Comparison of ENCODE assay signal across 9 mouse cellular contexts in genomic region chr15:82223657-82224601, GRCm38 (mm10). TPM values are rescaled to one million over a fixed set of nuclear protein-coding genes. Genes with fewer than 3 reads are reported as not detected.
DNase-seq lines count a peak whose midpoint lies in the region; ATAC-seq and TF ChIP-seq lines count a peak whose summit lies in the region.
"Had no signal": no experiment of that assay in that cellular context is flagged by ENCODE, and none has a peak within 500 bp of the region (broad histone marks: within the 10 kb centered on the region; RNA-seq: fewer than 3 reads in every experiment).

Gene Tnfrsf13c (minus strand): TSS chr15:82224369.

- ATAC-seq in forebrain, embryonic 16.5 days, result peak; percentile 55
- peak; percentile 77 for ATAC-seq in megakaryocyte-erythroid progenitor cell, adult 5-6 weeks (replicated peaks; ENCODE audit: low FRiP score, low TSS enrichment, poor library complexity, severe bottlenecking)
- ATAC-seq in stomach, embryonic 16.5 days (ENCODE audit: insufficient read depth, low FRiP score), result no peak

- peaks cover 18% of the 10 kb centered on the region for H3K79me2 ChIP-seq in CH12.LX (replicated peaks; ENCODE audit: control insufficient read depth, extremely low read depth, insufficient read depth, poor library complexity, severe bottlenecking)

- H3K4me1 ChIP-seq in CH12.LX (ENCODE audit: control insufficient read depth in 1 of 2, insufficient read depth in 2 of 2), result peaks cover 27 to 71% of the 10 kb centered on the region in 2 experiments
- peaks cover 11% of the 10 kb centered on the region for H3K4me1 ChIP-seq in forebrain, embryonic 16.5 days (replicated peaks; ENCODE audit: control insufficient read depth, insufficient read depth, low read length)
- peaks cover 10% of the 10 kb centered on the region for H3K4me1 ChIP-seq in stomach, embryonic 16.5 days (ENCODE audit: control insufficient read depth, insufficient read depth, low read length)

- H3K9me3 ChIP-seq in CH12.LX (replicated peaks; ENCODE audit: low read length), result no peaks in the 10 kb centered on the region
- no peaks in the 10 kb centered on the region for H3K9me3 ChIP-seq in forebrain, embryonic 16.5 days (ENCODE audit: control insufficient read depth, low read length)
- no peaks in the 10 kb centered on the region for H3K9me3 ChIP-seq in stomach, embryonic 16.5 days (replicated peaks; ENCODE audit: control insufficient read depth, low read length)

- H3K4me2 ChIP-seq in CH12.LX (ENCODE audit: insufficient read depth, low read depth, poor library complexity, severe bottlenecking), result peak within 1 kb of the TSS; percentile 92
- peak within 1 kb of the TSS; percentile 64 for H3K4me2 ChIP-seq in forebrain, embryonic 16.5 days (ENCODE audit: low read length)
- peak within 1 kb of the TSS; percentile 69 for H3K4me2 ChIP-seq in stomach, embryonic 16.5 days (ENCODE audit: low read depth, low read length)

- TF ChIP-seq CTCF in CH12.LX (conservative IDR thresholded peaks at IDR 0.05 in 1 of 2, IDR thresholded peaks at IDR 0.05 in 1 of 2; ENCODE audit: low read depth in 2 of 2, low read length in 2 of 2), result no peak

- peak within 1 kb of the TSS; percentile 90 for H3K27ac ChIP-seq in CH12.LX (ENCODE audit: insufficient read depth, low read depth)
- no peak within 1 kb of the TSS for H3K27ac ChIP-seq in forebrain, embryonic 16.5 days (ENCODE audit: low read length)
- H3K27ac ChIP-seq in stomach, embryonic 16.5 days (ENCODE audit: low read length), result no peak within 1 kb of the TSS
- H3K27ac ChIP-seq: macrophage had no signal

- no peaks in the 10 kb centered on the region for H3K27me3 ChIP-seq in CH12.LX (replicated peaks)
- H3K27me3 ChIP-seq in forebrain, embryonic 16.5 days (replicated peaks; ENCODE audit: control insufficient read depth, insufficient read depth, low read length), result peaks cover 3% of the 10 kb centered on the region; the same call in 1 of the 2 replicates
- peaks cover 11% of the 10 kb centered on the region for H3K27me3 ChIP-seq in stomach, embryonic 16.5 days (ENCODE audit: control insufficient read depth, insufficient read depth, low read length)

- in situ Hi-C loops in CH12.LX (cut with MboI; ENCODE audit: low pct_ligation_motif_present, low pct_unique_long_range_greater_than_20kb, low sequenced_read_pairs), result no loop called here

- H3K36me3 ChIP-seq in CH12.LX (replicated peaks in 1 of 2; ENCODE audit: control insufficient read depth in 1 of 2, insufficient read depth in 1 of 2, low read length in 1 of 2), result peaks cover 5 to 10% of the 10 kb centered on the region in 2 experiments
- no peaks in the 10 kb centered on the region for H3K36me3 ChIP-seq in forebrain, embryonic 16.5 days (ENCODE audit: control insufficient read depth, insufficient read depth)
- no peaks in the 10 kb centered on the region for H3K36me3 ChIP-seq in stomach, embryonic 16.5 days (ENCODE audit: control insufficient read depth, insufficient read depth, low read length)

- DNase-seq in cerebellum, adult 18-20 months, result peak; percentile 29 to 49
- no peak for DNase-seq in cerebellum, adult 9-10 months
- DNase-seq in CH12.LX (ENCODE audit: extremely low read depth), result peak; percentile 81
- DNase-seq in kidney, postnatal 4 days, result peak; percentile 42 to 52
- DNase-seq in embryo, embryonic 10.5 days (ENCODE audit: low spot score), result no peak

- H3K9ac ChIP-seq in CH12.LX (ENCODE audit: insufficient read depth, low read depth), result peak within 1 kb of the TSS; percentile 97
- peak within 1 kb of the TSS; percentile 37 for H3K9ac ChIP-seq in forebrain, embryonic 16.5 days (replicated peaks; ENCODE audit: low read depth, low read length)
- peak within 1 kb of the TSS; percentile 61 for H3K9ac ChIP-seq in stomach, embryonic 16.5 days (ENCODE audit: low read length)

- 1% methylated on average over 44 of the region's 44 CpGs for WGBS in forebrain, embryonic 16.5 days
- WGBS in stomach, embryonic 16.5 days, result 3% methylated on average over 44 of the region's 44 CpGs

- dilution Hi-C loops in CH12.LX (cut with MboI; ENCODE audit: extremely low pct_ligation_motif_present, extremely low pct_unique_long_range_greater_than_20kb, low sequenced_read_pairs), result no loop called here

- TF ChIP-seq RAD21 in CH12.LX (IDR thresholded peaks at IDR 0.05; ENCODE audit: low read depth, low read length), result no peak

- peak within 1 kb of the TSS; percentile 72 to 89 (median 86) for H3K4me3 ChIP-seq in CH12.LX (replicated peaks in 1 of 3; ENCODE audit: low read depth in 2 of 3, low read length in 2 of 3, poor library complexity in 1 of 3)
- peak within 1 kb of the TSS; percentile 34 for H3K4me3 ChIP-seq in forebrain, embryonic 16.5 days (replicated peaks; ENCODE audit: low read length)
- H3K4me3 ChIP-seq in stomach, embryonic 16.5 days (replicated peaks; ENCODE audit: low read length), result peak within 1 kb of the TSS; percentile 43

- TF ChIP-seq POLR2A in CH12.LX (IDR thresholded peaks at IDR 0.05; ENCODE audit: low read depth, low read length), result peak; percentile 96

- no peak for TF ChIP-seq EP300 in CH12.LX (IDR thresholded peaks at IDR 0.05; ENCODE audit: low read length)

TF ChIP-seq in CH12.LX, 34 proteins besides CTCF, POLR2A, EP300 and RAD21:
- TF ChIP-seq ZC3H11A (IDR thresholded peaks at IDR 0.05; ENCODE audit: low read depth, low read length), result no peak
- no peak for TF ChIP-seq GABPA (IDR thresholded peaks at IDR 0.05; ENCODE audit: insufficient replicate concordance, low read depth, low read length)
- no peak for TF ChIP-seq JUND (conservative IDR thresholded peaks at IDR 0.05; ENCODE audit: low read depth, low read length)
- no peak for TF ChIP-seq SMC3 (IDR thresholded peaks at IDR 0.05; ENCODE audit: low read depth, low read length)
- no peak; the same call in 1 of the 2 replicates for TF ChIP-seq MEF2A (IDR thresholded peaks at IDR 0.05; ENCODE audit: borderline replicate concordance, low read depth, low read length)
- no peak for TF ChIP-seq MAX (IDR thresholded peaks at IDR 0.05; ENCODE audit: low read length)
- TF ChIP-seq TCF12 (IDR thresholded peaks at IDR 0.05; ENCODE audit: low read depth, low read length), result peak; percentile 95
- TF ChIP-seq RCOR1 (conservative IDR thresholded peaks at IDR 0.05; ENCODE audit: low read depth, low read length), result no peak
- TF ChIP-seq BHLHE40 (IDR thresholded peaks at IDR 0.05; ENCODE audit: low read depth, low read length), result peak; percentile 69; the same call in 1 of the 2 replicates
- TF ChIP-seq CHD1 (IDR thresholded peaks at IDR 0.05; ENCODE audit: low read depth, low read length), result no peak
- TF ChIP-seq USF1 (IDR thresholded peaks at IDR 0.05; ENCODE audit: low read depth, low read length), result no peak
- TF ChIP-seq TBP (conservative IDR thresholded peaks at IDR 0.05; ENCODE audit: low read depth, low read length), result peak; percentile 89
- TF ChIP-seq ZKSCAN1 (IDR thresholded peaks at IDR 0.05; ENCODE audit: borderline replicate concordance, low read depth, low read length), result no peak
- TF ChIP-seq MYC (IDR thresholded peaks at IDR 0.05; ENCODE audit: low read depth, low read length), result no peak
- peak; percentile 84 for TF ChIP-seq ETS1 (conservative IDR thresholded peaks at IDR 0.05; ENCODE audit: low read depth, low read length)
- peak; percentile 52; the same call in 1 of the 2 replicates for TF ChIP-seq SIN3A (IDR thresholded peaks at IDR 0.05; ENCODE audit: low read length)
- TF ChIP-seq MAZ (IDR thresholded peaks at IDR 0.05; ENCODE audit: low read depth, low read length), result no peak; the same call in 1 of the 2 replicates
- TF ChIP-seq ELF1 (IDR thresholded peaks at IDR 0.05; ENCODE audit: low read depth, low read length), result no peak
- TF ChIP-seq KAT2A (IDR thresholded peaks at IDR 0.05; ENCODE audit: insufficient replicate concordance, low read length), result no peak
- no peak for TF ChIP-seq PAX5 (IDR thresholded peaks at IDR 0.05; ENCODE audit: low read length)
- no peak for TF ChIP-seq HCFC1 (IDR thresholded peaks at IDR 0.05; ENCODE audit: low read depth, low read length)
- TF ChIP-seq NELFE (IDR thresholded peaks at IDR 0.05; ENCODE audit: low read depth, low read length), result peak; percentile 92
- TF ChIP-seq E2F4 (IDR thresholded peaks at IDR 0.05; ENCODE audit: insufficient replicate concordance, low read depth, low read length), result no peak
- peak; percentile 52; the same call in 1 of the 2 replicates for TF ChIP-seq UBTF (IDR thresholded peaks at IDR 0.05; ENCODE audit: low read depth, low read length)
- no peak for TF ChIP-seq JUN (IDR thresholded peaks at IDR 0.05; ENCODE audit: insufficient read depth, low read depth, low read length)
- TF ChIP-seq POLR2AphosphoS2 (IDR thresholded peaks at IDR 0.05; ENCODE audit: low read depth, low read length), result peak; percentile 79; the same call in 1 of the 2 replicates
- TF ChIP-seq MAFK (IDR thresholded peaks at IDR 0.05; ENCODE audit: insufficient replicate concordance, low read length), result no peak
- no peak for TF ChIP-seq MXI1 (IDR thresholded peaks at IDR 0.05; ENCODE audit: low read depth, low read length)
- peak; percentile 69 for TF ChIP-seq CHD2 (IDR thresholded peaks at IDR 0.05; ENCODE audit: low read length)
- TF ChIP-seq USF2 (conservative IDR thresholded peaks at IDR 0.05; ENCODE audit: low read depth, low read length), result no peak
- TF ChIP-seq ZNF384 (IDR thresholded peaks at IDR 0.05; ENCODE audit: low read depth, low read length), result no peak
- no peak for TF ChIP-seq NRF1 (IDR thresholded peaks at IDR 0.05; ENCODE audit: low read depth, low read length)
- TF ChIP-seq IRF4 (IDR thresholded peaks at IDR 0.05; ENCODE audit: low read depth, low read length), result no peak
- peak; percentile 89 for TF ChIP-seq ZMIZ1 (IDR thresholded peaks at IDR 0.05; ENCODE audit: low read depth, low read length)

RNA-seq across cellular contexts. Expression of gene Tnfrsf13c, which starts in this region (rescaled TPM):
- total RNA-seq in CH12.LX (2012; rRNA removed) (287 and 334 TPM in 2 replicates), CH12.LX (2014; rRNA removed) (188 and 204 TPM in 2 replicates)
- 219 and 257 TPM in 2 replicates for polyA plus RNA-seq in CH12.LX (2012; ENCODE audit: insufficient read length, low read depth)
- polyA plus RNA-seq in forebrain, embryonic 16.5 days (2015; fragmentation: Nextera tagmentation; extraction: Ambion mirVana), result 0.10 and 0.25 TPM in 2 replicates
- total RNA-seq in megakaryocyte-erythroid progenitor cell, adult 5-6 weeks (2014; fragmentation: Nextera tagmentation), result 0.49 and 1.2 TPM in 2 replicates
- 0.46 and 0.75 TPM in 2 replicates for total RNA-seq in megakaryocyte-erythroid progenitor cell, adult 5-6 weeks (2017)
- polyA plus RNA-seq in stomach, embryonic 16.5 days (2015; fragmentation: Nextera tagmentation; extraction: Ambion mirVana), result 0.10 TPM in 1 of 2 replicates, not detected in the other

Comparison
In these comparisons a context has a peak if more than half of its experiments do, and no peak if none do; other contexts are left out.
1. RNA of gene Tnfrsf13c (total RNA-seq): 188 to 334 TPM in CH12.LX; 0.46 to 1.2 TPM in megakaryocyte-erythroid progenitor cell, adult 5-6 weeks; every median in the first group is over 10 times any median in the second.
2. RNA of gene Tnfrsf13c (polyA plus RNA-seq): 219 to 257 TPM in CH12.LX; 0.10 TPM in stomach, embryonic 16.5 days and 0.10 to 0.25 TPM in forebrain, embryonic 16.5 days; every median in the first group is over 100 times any median in the second.
3. DNase-seq: peak in cerebellum, adult 18-20 months (2 of 2), CH12.LX (single experiment) and kidney, postnatal 4 days (2 of 2); none in cerebellum, adult 9-10 months (single experiment) and embryo, embryonic 10.5 days (single experiment).
4. Peak in ATAC-seq, H3K4me3 ChIP-seq, H3K9ac ChIP-seq and H3K4me2 ChIP-seq in forebrain, embryonic 16.5 days; RNA of the gene not detected or under 1 TPM.
5. H3K4me3 ChIP-seq: peak in every context shown above with its lines; median percentile 86 in CH12.LX; 43 in stomach, embryonic 16.5 days; 34 in forebrain, embryonic 16.5 days.
6. H3K9ac ChIP-seq: peak in every context shown above with its lines; median percentile 97 in CH12.LX; 61 in stomach, embryonic 16.5 days; 37 in forebrain, embryonic 16.5 days.
7. Peak in every context shown above with its lines, with median percentiles within 50 percentile points of each other: H3K4me2 ChIP-seq.